Mouse (Mus musculus): ENCODE data around the gene Sema4b.

The Sema4b gene

GRCm38 (mm10) chr7:80216566-80216965 lies 29.9 kb downstream of the Sema4b start:
- no peak for DNase-seq (ENCODE audit: low read depth, low spot score)

- no peak for DNase-seq (ENCODE audit: low read depth, low spot score)
Observed at GRCm38 (mm10) chr7:80218666-80219065, 32.0 kb downstream of the Sema4b start.

- no peak for DNase-seq (ENCODE audit: low read depth, low spot score)
Observed at GRCm38 (mm10) chr7:80220237-80220797, 33.7 kb downstream of the Sema4b start.

- no peak for DNase-seq (ENCODE audit: low read depth, low spot score)
Observed at GRCm38 (mm10) chr7:80221179-80221750, 34.6 kb downstream of the Sema4b start.

- no peak for DNase-seq (ENCODE audit: low read depth, low spot score)
Observed at GRCm38 (mm10) chr7:80227065-80227464, 40.4 kb downstream of the Sema4b start.

DNA sequence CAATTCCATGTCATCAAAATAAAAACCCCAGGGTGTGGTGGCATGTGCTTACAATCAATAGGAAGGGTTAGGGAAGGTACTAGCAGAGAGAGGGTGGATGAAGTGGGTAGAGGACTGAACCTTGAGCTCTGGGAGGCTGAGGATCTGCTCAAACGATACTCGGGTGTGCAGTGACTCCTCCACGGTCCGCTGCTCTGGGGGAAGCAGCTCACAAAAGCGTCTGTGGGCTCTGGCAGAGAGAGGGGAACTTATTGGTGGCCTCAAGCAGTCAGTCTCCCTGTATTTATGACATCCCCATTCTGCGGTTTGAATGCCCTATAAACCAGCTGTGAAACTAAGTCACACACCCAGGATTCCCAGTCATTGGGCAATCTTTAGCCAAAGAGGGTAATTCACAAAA lies 43.6 kb downstream of the Sema4b start:
- DNase-seq (ENCODE audit: low read depth, low spot score) = no peak

DNA sequence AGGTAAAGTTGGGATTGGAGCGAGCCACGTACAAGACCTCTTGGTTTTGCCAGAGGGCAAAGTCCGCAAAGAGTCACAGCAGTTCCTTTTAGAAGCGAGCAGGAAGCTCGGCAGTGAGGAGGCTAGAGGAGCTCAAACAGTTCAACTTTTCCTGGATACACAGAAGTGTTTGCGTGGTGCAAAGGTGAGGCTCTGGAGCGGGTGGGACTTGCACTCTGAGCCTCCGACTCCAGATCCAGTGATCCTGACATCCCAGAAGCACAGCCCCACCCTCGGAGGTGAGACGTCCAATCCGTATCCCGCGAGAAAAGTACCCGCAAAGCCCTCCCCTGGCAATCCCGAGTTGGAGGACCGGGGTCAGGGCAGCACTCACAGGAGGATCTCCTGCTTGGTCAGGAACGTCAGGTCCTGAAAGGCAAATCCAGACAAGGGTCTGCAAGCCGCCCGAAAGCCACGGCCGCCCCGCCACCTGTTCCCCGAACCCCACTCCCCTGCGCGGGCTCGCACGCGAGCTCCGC lies 45.4 kb downstream of the Sema4b start:
- no peak for DNase-seq (ENCODE audit: low read depth, low spot score)

- DNase-seq (ENCODE audit: low read depth, low spot score) = peak; percentile 99
Observed at GRCm38 (mm10) chr7:80232489-80233029, 45.9 kb downstream of the Sema4b start, which contains the start of the genes Cib1 and Gdpgp1. Gene Cib1, minus strand, starts transcription at chr7:80232813. Gene Gdpgp1, plus strand, starts transcription at chr7:80232865.

GRCm38 (mm10) chr7:80233799-80234198 lies 47.2 kb downstream of the Sema4b start:
- DNase-seq (ENCODE audit: low read depth, low spot score) = no peak

GRCm38 (mm10) chr7:80238542-80238941 lies 51.9 kb downstream of the Sema4b start:
- no peak for DNase-seq (ENCODE audit: low read depth, low spot score)

GRCm38 (mm10) chr7:80241661-80242060 lies 55.0 kb downstream of the Sema4b start:
- no peak for DNase-seq (ENCODE audit: low read depth, low spot score)

DNA sequence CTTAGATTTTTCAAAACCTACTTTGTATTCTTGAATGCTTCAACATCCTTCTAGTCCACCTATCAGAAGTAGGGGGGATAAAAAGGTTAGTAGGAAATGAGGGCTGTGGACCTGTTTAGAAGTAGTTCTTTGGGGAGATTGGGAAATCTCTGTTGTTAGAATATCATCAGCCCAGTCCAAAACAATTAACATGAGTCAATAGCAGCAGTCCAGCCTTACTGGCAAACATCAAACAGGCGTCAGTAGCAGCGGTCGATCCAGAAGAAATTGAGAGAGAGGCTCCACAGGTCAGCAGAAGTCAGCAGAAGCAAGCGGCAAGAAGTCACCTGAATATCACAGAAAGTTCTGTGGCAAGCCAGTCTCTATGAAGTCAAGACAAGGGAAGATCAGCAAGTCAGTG lies 58.2 kb downstream of the Sema4b start:
- no peak for DNase-seq (ENCODE audit: low read depth, low spot score)

GRCm38 (mm10) chr7:80246148-80246721 lies 59.6 kb downstream of the Sema4b start, which contains the start of gene Ttll13:
Gene Ttll13, plus strand, starts transcription at chr7:80246376.
- DNase-seq (ENCODE audit: low read depth, low spot score) = peak; percentile 98

- no peak for DNase-seq (ENCODE audit: low read depth, low spot score)
Observed at GRCm38 (mm10) chr7:80246859-80247258, 60.2 kb downstream of the Sema4b start.

DNA sequence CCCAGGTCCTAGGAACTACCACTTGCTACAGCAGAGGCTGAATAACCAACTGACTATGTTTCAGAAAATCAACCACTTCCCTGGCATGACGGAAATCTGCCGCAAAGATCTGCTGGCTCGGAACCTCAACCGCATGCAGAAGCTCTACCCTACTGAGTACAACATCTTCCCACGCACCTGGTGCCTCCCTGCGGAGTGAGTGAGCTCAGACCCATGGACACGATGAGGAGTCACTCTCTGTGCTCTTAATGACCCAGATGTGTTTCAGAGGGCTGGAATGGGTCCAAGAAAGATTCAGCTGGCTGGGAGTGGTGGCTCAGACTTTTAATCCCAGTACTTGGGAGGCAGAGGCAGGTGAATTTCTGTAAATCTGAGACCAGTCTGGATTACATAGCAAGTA lies 65.8 kb downstream of the Sema4b start:
- DNase-seq (ENCODE audit: low read depth, low spot score) = no peak

DNA sequence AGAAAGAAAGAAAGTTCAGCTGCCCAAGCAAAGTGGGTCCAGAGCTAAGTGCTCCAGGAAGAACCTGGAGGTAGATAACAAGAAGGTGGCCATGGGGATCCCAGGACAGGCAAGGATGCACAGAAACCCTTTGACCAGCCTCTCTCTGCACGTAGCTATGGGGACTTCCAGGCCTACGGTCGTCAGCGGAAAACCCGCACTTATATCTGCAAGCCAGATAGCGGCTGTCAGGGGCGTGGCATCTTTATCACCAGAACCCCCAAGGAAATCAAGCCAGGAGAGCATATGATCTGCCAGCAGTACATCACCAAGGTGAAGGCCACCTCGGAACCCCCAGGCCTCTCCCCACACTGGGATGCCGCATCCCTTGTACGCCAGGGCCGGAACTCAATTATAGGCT lies 66.2 kb downstream of the Sema4b start:
- DNase-seq (ENCODE audit: low read depth, low spot score) = no peak

DNA sequence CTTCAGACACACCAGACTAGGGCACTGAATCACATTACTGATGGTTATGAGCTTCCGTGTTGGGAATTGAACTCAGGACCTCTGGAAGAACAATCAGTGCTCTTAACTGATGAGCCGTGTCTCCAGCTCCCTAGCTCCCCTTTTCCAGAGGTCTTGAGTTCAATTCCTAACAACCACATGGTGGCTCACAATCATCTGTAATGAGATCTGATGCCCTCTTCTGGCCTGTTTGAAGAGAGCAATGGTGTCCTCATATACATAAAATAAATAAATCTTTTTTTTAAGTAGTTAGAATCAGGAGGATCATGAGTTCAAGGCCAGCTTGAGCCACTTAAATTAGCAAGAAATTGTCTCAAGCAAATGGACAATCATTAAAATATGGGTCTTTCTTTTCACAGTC lies 69.3 kb downstream of the Sema4b start:
- no peak for DNase-seq (ENCODE audit: low read depth, low spot score)

DNA sequence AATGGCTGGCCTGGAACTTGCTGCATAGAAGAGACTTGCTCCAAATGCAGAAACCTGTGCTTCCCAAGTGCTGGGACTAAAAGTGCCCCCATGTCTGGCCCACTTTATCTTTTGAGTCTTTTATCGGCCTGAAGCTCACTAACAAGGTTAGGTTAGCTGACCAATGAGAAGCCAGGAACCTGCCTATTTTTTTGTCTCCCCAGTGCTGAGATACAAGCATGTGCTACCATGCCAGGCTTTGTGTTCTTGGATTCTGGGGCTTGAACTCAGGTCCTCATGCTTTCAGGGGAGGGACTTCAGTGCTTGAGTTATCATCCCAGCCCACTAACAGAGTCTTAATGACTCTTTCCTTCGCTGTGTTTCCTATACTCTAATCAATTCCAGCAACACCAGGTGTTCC lies 71.1 kb downstream of the Sema4b start:
- no peak for DNase-seq (ENCODE audit: low read depth, low spot score)

DNA sequence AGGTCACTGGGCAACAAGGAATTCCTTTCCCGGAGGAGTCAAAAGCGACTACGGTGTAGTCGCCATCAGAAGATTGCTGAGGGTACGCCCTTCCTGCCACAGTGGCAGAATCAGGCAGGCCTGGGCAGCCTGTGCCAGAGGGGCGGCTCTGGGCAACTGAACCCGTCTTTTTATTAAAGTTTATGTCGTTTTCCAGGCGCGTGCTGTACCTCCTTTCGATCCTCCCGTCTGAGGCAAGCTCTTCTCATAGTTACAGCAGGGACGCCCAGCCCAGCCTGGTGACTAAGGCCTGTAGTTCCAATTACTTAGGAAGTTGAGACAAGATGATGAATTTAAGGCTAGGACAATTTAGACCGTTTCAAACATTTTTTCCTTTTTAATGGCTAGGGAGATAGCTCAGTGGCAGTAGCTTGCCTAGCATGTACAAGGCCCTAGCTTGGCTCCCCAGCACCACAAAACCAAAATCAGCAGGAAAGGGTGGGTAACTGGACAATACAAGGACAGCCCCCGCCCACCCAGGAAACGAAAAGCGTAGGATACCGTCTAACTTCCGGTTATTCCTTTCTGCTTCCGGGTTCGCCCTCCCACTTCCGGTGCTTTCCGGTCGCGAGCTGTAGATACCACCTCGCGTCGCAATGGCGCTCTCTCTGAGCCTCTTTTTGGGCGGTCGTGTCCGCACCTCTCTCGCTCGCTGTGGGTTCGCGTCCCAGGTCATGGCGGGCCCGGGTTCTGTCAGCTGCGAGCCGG lies 74.2 kb downstream of the Sema4b start, which contains the start of gene Ngrn:
Gene Ngrn (plus strand): TSS at position 591 of the 747 bp plus-strand sequence.
- DNase-seq (ENCODE audit: low read depth, low spot score) = peak; percentile 81

GRCm38 (mm10) chr7:80261372-80261990 lies 74.8 kb downstream of the Sema4b start:
- peak; percentile 28 for DNase-seq (ENCODE audit: low read depth, low spot score)

DNA sequence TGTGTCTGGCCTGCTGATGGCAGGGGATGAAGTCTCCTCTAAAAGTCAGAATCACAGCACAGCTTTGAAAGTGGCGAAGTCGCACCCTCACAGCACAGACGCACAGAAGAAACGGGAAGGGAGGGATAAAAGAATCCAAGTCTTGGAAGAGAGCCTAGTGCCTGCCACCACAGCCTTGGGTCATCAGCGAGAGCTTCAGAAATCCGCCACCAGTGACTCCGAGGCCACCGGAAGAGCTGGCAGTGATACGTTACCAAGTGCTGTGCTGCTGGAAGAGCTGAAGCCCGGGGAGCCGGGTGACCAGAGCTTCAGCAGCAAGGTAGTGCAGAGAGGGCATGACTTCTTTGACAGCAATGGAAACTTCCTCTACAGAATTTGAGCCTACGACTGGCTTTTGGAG lies 78.0 kb downstream of the Sema4b start:
- no peak for DNase-seq (ENCODE audit: low read depth, low spot score)

Data from forelimb bud, embryonic 11.5 days (tissue).